Comparison of ENCODE assay signal across 13 mouse cellular contexts in genomic region chr11:89001569-89001968, GRCm38 (mm10). TPM values are rescaled to one million over a fixed set of nuclear protein-coding genes. Genes with fewer than 3 reads are reported as not detected.
A peak's percentile ranks its signal among the peaks of the same experiment; 100 is the strongest.
DNase-seq lines count a peak whose midpoint lies in the region; ATAC-seq and TF ChIP-seq lines count a peak whose summit lies in the region.
"Had no signal": no experiment of that assay in that cellular context is flagged by ENCODE, and none has a peak within 500 bp of the region (broad histone marks: within the 10 kb centered on the region; RNA-seq: fewer than 3 reads in every experiment).

No protein-coding gene starts in this region.

- peak overlapping the region; percentile 88; the same call in 1 of the 2 replicates for H3K4me2 ChIP-seq in heart, embryonic 11.5 days
- H3K4me2 ChIP-seq in lung, embryonic 14.5 days, result peak overlapping the region; percentile 80
- H3K4me2 ChIP-seq in neural tube, embryonic 15.5 days, result peak overlapping the region; percentile 9; the same call in 1 of the 2 replicates
- H3K4me2 ChIP-seq: embryonic facial prominence, embryonic 12.5 days; midbrain, embryonic 15.5 days had no signal

- no peak for TF ChIP-seq POLR2A in embryonic fibroblast, embryonic 13.5 days (IDR thresholded peaks at IDR 0.05; ENCODE audit: low read depth, low read length)

- no peak for ATAC-seq in heart, embryonic 11.5 days (replicated peaks; ENCODE audit: insufficient number of reproducible peaks, low FRiP score, low TSS enrichment)
- no peak for ATAC-seq in lung, embryonic 14.5 days (ENCODE audit: insufficient read depth)
- ATAC-seq in neural tube, embryonic 15.5 days (ENCODE audit: low FRiP score), result no peak
- ATAC-seq: activated CD4-positive, CD25-positive, alpha-beta regulatory T cell, adult 4 months; midbrain, embryonic 15.5 days had no signal

- H3K27me3 ChIP-seq in heart, embryonic 11.5 days (ENCODE audit: control insufficient read depth, insufficient read depth, low read length), result no peaks in the 10 kb centered on the region
- H3K27me3 ChIP-seq in lung, embryonic 14.5 days (ENCODE audit: insufficient read depth, low read length), result no peaks in the 10 kb centered on the region
- peaks cover 19% of the 10 kb centered on the region for H3K27me3 ChIP-seq in neural tube, embryonic 15.5 days (replicated peaks)
- peaks cover 37% of the 10 kb centered on the region for H3K27me3 ChIP-seq in midbrain, embryonic 10.5 days (ENCODE audit: low read depth, poor library complexity, severe bottlenecking)

- 90% methylated on average over 7 of the region's 7 CpGs for WGBS in heart, embryonic 11.5 days (ENCODE audit: insufficient replicate concordance)
- 94% methylated on average over 7 of the region's 7 CpGs for WGBS in lung, embryonic 14.5 days
- WGBS in neural tube, embryonic 15.5 days, result 96% methylated on average over 7 of the region's 7 CpGs
- whole genome bisulfite sequencing in midbrain, embryonic 10.5 days, result 97% methylated on average over 7 of the region's 7 CpGs

- H3K4me1 ChIP-seq in heart, embryonic 11.5 days (ENCODE audit: control insufficient read depth, insufficient read depth, low read length), result peaks cover 15% of the 10 kb centered on the region
- peaks cover 9% of the 10 kb centered on the region; the same call in 1 of the 2 replicates for H3K4me1 ChIP-seq in lung, embryonic 14.5 days (ENCODE audit: insufficient read depth)
- H3K4me1 ChIP-seq in embryonic fibroblast, embryonic 13.5 days (ENCODE audit: control insufficient read depth, insufficient read depth, low read length), result peaks cover 5% of the 10 kb centered on the region; the same call in 1 of the 2 replicates
- H3K4me1 ChIP-seq in neural tube, embryonic 15.5 days, result peaks cover 10% of the 10 kb centered on the region
- H3K4me1 ChIP-seq in midbrain, embryonic 10.5 days, result peaks cover 22% of the 10 kb centered on the region

- TF ChIP-seq CTCF in lung, embryonic 14.5 days (IDR thresholded peaks at IDR 0.05; ENCODE audit: low read depth), result no peak
- TF ChIP-seq CTCF in embryonic fibroblast, embryonic 13.5 days (IDR thresholded peaks at IDR 0.05; ENCODE audit: borderline replicate concordance, insufficient read depth, low read length), result no peak

- no peaks in the 10 kb centered on the region for H3K36me3 ChIP-seq in heart, embryonic 11.5 days (ENCODE audit: control insufficient read depth, insufficient read depth, low read length)
- 0 out of 2 replicates have a peak, but pooled peaks cover 4% of the 10 kb centered on the region for H3K36me3 ChIP-seq in lung, embryonic 14.5 days (ENCODE audit: insufficient read depth)
- no peaks in the 10 kb centered on the region for H3K36me3 ChIP-seq in neural tube, embryonic 15.5 days
- H3K36me3 ChIP-seq in midbrain, embryonic 10.5 days, result no peaks in the 10 kb centered on the region
- H3K36me3 ChIP-seq: embryonic facial prominence, embryonic 12.5 days; midbrain, embryonic 15.5 days had no signal

- H3K9me3 ChIP-seq in heart, embryonic 11.5 days (replicated peaks; ENCODE audit: control insufficient read depth, low read length), result no peaks in the 10 kb centered on the region
- no peaks in the 10 kb centered on the region for H3K9me3 ChIP-seq in lung, embryonic 14.5 days (ENCODE audit: low read depth, low read length)
- no peaks in the 10 kb centered on the region for H3K9me3 ChIP-seq in neural tube, embryonic 15.5 days (replicated peaks)
- no peaks in the 10 kb centered on the region for H3K9me3 ChIP-seq in midbrain, embryonic 10.5 days (replicated peaks)
- H3K9me3 ChIP-seq: embryonic facial prominence, embryonic 12.5 days; midbrain, embryonic 15.5 days had no signal

- no peak overlapping the region for H3K4me3 ChIP-seq in heart, embryonic 11.5 days (ENCODE audit: low read depth, low read length)
- no peak overlapping the region for H3K4me3 ChIP-seq in lung, embryonic 14.5 days (ENCODE audit: low read depth, low read length)
- H3K4me3 ChIP-seq in embryonic fibroblast, embryonic 13.5 days (ENCODE audit: insufficient read depth, low read length), result peak overlapping the region; percentile 74; the same call in 1 of the 2 replicates
- H3K4me3 ChIP-seq in neural tube, embryonic 15.5 days (replicated peaks), result no peak overlapping the region
- H3K4me3 ChIP-seq in midbrain, embryonic 10.5 days, result no peak overlapping the region
- H3K4me3 ChIP-seq: embryonic facial prominence, embryonic 12.5 days; midbrain, embryonic 15.5 days had no signal

- no peak overlapping the region for H3K27ac ChIP-seq in heart, embryonic 11.5 days (ENCODE audit: low read depth, low read length)
- H3K27ac ChIP-seq in lung, embryonic 14.5 days (ENCODE audit: low read depth), result no peak overlapping the region
- H3K27ac ChIP-seq in embryonic fibroblast, embryonic 13.5 days (ENCODE audit: insufficient read depth, low read length), result no peak overlapping the region
- no peak overlapping the region for H3K27ac ChIP-seq in neural tube, embryonic 15.5 days (replicated peaks)
- H3K27ac ChIP-seq in midbrain, embryonic 10.5 days (replicated peaks), result no peak overlapping the region
- H3K27ac ChIP-seq: embryonic facial prominence, embryonic 12.5 days; midbrain, embryonic 15.5 days had no signal

- H3K9ac ChIP-seq in heart, embryonic 11.5 days (ENCODE audit: low read depth, low read length), result no peak overlapping the region
- H3K9ac ChIP-seq in lung, embryonic 14.5 days, result no peak overlapping the region
- no peak overlapping the region for H3K9ac ChIP-seq in neural tube, embryonic 15.5 days (replicated peaks)
- H3K9ac ChIP-seq: embryonic facial prominence, embryonic 12.5 days; midbrain, embryonic 15.5 days had no signal

- DNase-seq in heart, postnatal 4 days, result no peak
- no peak for DNase-seq in lung, embryonic 14.5 days
- no peak for DNase-seq in lung, postnatal 36 days
- DNase-seq in adrenal gland, postnatal 14 days, result no peak
- no peak for DNase-seq in midbrain, embryonic 10.5 days (ENCODE audit: low spot score)
- DNase-seq: B cell, adult 2 months; cerebellum, adult 18-20 months had no signal

RNA-seq across cellular contexts. Expression of gene Trim25, which starts 2.4 kb away (rescaled TPM):
- 9.4 and 14.9 TPM in 2 replicates for polyA plus RNA-seq in heart, embryonic 11.5 days (2014; fragmentation: Nextera tagmentation; extraction: Ambion mirVana)
- total RNA-seq in heart, postnatal 4 days (2021), result 10 to 100 TPM; 31.3 to 32.8 TPM
- polyA plus RNA-seq in lung, embryonic 14.5 days (2014; fragmentation: Nextera tagmentation; extraction: Ambion mirVana), result 13.4 and 13.8 TPM in 2 replicates
- polyA plus RNA-seq in embryonic fibroblast, embryonic 13.5 days (2011; ENCODE audit: insufficient read length, low read depth, missing spikeins), result 33.7 and 34.2 TPM in 2 replicates
- 5.5 and 13.7 TPM in 2 replicates for polyA plus RNA-seq in neural tube, embryonic 15.5 days (2015; fragmentation: Nextera tagmentation; extraction: Ambion mirVana)
- total RNA-seq in adrenal gland, postnatal 14 days (2021), result 102 and 115 TPM in 2 replicates
- 3.0 and 3.3 TPM in 2 replicates for polyA plus RNA-seq in midbrain, embryonic 10.5 days (2016; fragmentation: Nextera tagmentation; extraction: Ambion mirVana)

RNA-seq across cellular contexts. Expression of gene Coil, which starts 31.5 kb away (rescaled TPM):
- polyA plus RNA-seq in heart, embryonic 11.5 days (2014; fragmentation: Nextera tagmentation; extraction: Ambion mirVana), result 8.5 and 9.0 TPM in 2 replicates
- total RNA-seq in heart, postnatal 4 days (2021), result 1 to 10 TPM; 7.6 to 9.0 TPM
- 10.8 and 12.2 TPM in 2 replicates for polyA plus RNA-seq in lung, embryonic 14.5 days (2014; fragmentation: Nextera tagmentation; extraction: Ambion mirVana)
- polyA plus RNA-seq in embryonic fibroblast, embryonic 13.5 days (2011; ENCODE audit: insufficient read length, low read depth, missing spikeins), result 8.5 and 8.9 TPM in 2 replicates
- polyA plus RNA-seq in neural tube, embryonic 15.5 days (2015; fragmentation: Nextera tagmentation; extraction: Ambion mirVana), result 26.0 and 28.5 TPM in 2 replicates
- total RNA-seq in adrenal gland, postnatal 14 days (2021), result 8.6 and 11.2 TPM in 2 replicates
- 29.9 and 30.3 TPM in 2 replicates for polyA plus RNA-seq in midbrain, embryonic 10.5 days (2016; fragmentation: Nextera tagmentation; extraction: Ambion mirVana)

RNA-seq across cellular contexts. Expression of gene Elobl, which starts 34.8 kb away (rescaled TPM):
- polyA plus RNA-seq in heart, embryonic 11.5 days (2014; fragmentation: Nextera tagmentation; extraction: Ambion mirVana), result not detected in 2 replicates
- total RNA-seq in heart, postnatal 4 days (2021), result not detected
- polyA plus RNA-seq in lung, embryonic 14.5 days (2014; fragmentation: Nextera tagmentation; extraction: Ambion mirVana), result not detected in 2 replicates
- 1.4 TPM in 1 of 2 replicates, not detected in the other for polyA plus RNA-seq in embryonic fibroblast, embryonic 13.5 days (2011; ENCODE audit: insufficient read length, low read depth, missing spikeins)
- not detected in 2 replicates for polyA plus RNA-seq in neural tube, embryonic 15.5 days (2015; fragmentation: Nextera tagmentation; extraction: Ambion mirVana)
- not detected in 2 replicates for total RNA-seq in adrenal gland, postnatal 14 days (2021)
- not detected in 2 replicates for polyA plus RNA-seq in midbrain, embryonic 10.5 days (2016; fragmentation: Nextera tagmentation; extraction: Ambion mirVana)
- polyA plus RNA-seq: activated CD4-positive, CD25-positive, alpha-beta regulatory T cell, adult 4 months; embryonic facial prominence, embryonic 12.5 days; midbrain, embryonic 15.5 days had no signal

RNA-seq across cellular contexts. Expression of gene Scpep1, which starts 46.3 kb away (rescaled TPM):
- polyA plus RNA-seq in heart, embryonic 11.5 days (2014; fragmentation: Nextera tagmentation; extraction: Ambion mirVana), result 51.2 and 58.0 TPM in 2 replicates
- total RNA-seq in heart, postnatal 4 days (2021), result 10 to 100 TPM; 38.7 to 39.6 TPM
- 83.4 and 83.6 TPM in 2 replicates for polyA plus RNA-seq in lung, embryonic 14.5 days (2014; fragmentation: Nextera tagmentation; extraction: Ambion mirVana)
- 380 and 384 TPM in 2 replicates for polyA plus RNA-seq in embryonic fibroblast, embryonic 13.5 days (2011; ENCODE audit: insufficient read length, low read depth, missing spikeins)
- polyA plus RNA-seq in neural tube, embryonic 15.5 days (2015; fragmentation: Nextera tagmentation; extraction: Ambion mirVana), result 29.6 and 35.0 TPM in 2 replicates
- total RNA-seq in adrenal gland, postnatal 14 days (2021), result 129 and 141 TPM in 2 replicates
- 75.5 and 81.0 TPM in 2 replicates for polyA plus RNA-seq in midbrain, embryonic 10.5 days (2016; fragmentation: Nextera tagmentation; extraction: Ambion mirVana)

Comparison
In these comparisons a context has a peak if more than half of its experiments do, and no peak if none do; other contexts are left out.
1. H3K4me2 ChIP-seq: peak in every context shown above with its lines; median percentile 88 in heart, embryonic 11.5 days; 80 in lung, embryonic 14.5 days; 9 in neural tube, embryonic 15.5 days.